Mouse (Mus musculus) ES-E14 (cell line): ENCODE results near the gene Gtf3c5. TPM values are rescaled to one million over a fixed set of nuclear protein-coding genes. Genes with fewer than 3 reads are reported as not detected.

Experiments used
- DNase-seq: peaks from one replicate; pipeline ENCODE4 v3.0.0-alpha.2; 2013; ENCODE audit warnings: low read depth, low spot score
- H3K27ac ChIP-seq: 2 replicates; pipeline ENCODE4 v1.5.1; 2012; ENCODE audit warnings: low read depth, mild to moderate bottlenecking, low read length, moderate library complexity, mixed read lengths; ENCODE audit not compliant: poor library complexity, insufficient read depth, severe bottlenecking
- H3K36me3 ChIP-seq: 2 replicates; pipeline ENCODE4 v1.6.1; 2012; ENCODE audit warnings: mild to moderate bottlenecking, low read length, moderate library complexity, mixed read lengths; ENCODE audit not compliant: control insufficient read depth, poor library complexity, insufficient read depth, severe bottlenecking
- H3K4me1 ChIP-seq, 2 experiments: fragments of 150-350 bp in 1 of 2; sonication (generic) in 1 of 2; 2 replicates each; pipeline ENCODE4 v1.6.1; 2012; ENCODE audit warnings: low read length in 2 of 2, mild to moderate bottlenecking in 1 of 2, mixed read lengths in 1 of 2; ENCODE audit not compliant: control insufficient read depth in 2 of 2, insufficient read depth in 2 of 2, poor library complexity in 1 of 2
- H3K4me3 ChIP-seq, 2 experiments: fragments of 150-350 bp in 1 of 2; sonication (generic) in 1 of 2; 2 replicates each; pipeline ENCODE4 v1.5.1; 2012; ENCODE audit warnings: low read length in 2 of 2, low read depth in 1 of 2, mild to moderate bottlenecking in 1 of 2, mixed read lengths in 1 of 2; ENCODE audit not compliant: insufficient read depth in 1 of 2, poor library complexity in 1 of 2, severe bottlenecking in 1 of 2
- H3K9ac ChIP-seq: 2 replicates; pipeline ENCODE4 v1.6.1; 2012; ENCODE audit warnings: low read depth, mild to moderate bottlenecking, low read length, mixed read lengths; ENCODE audit not compliant: poor library complexity, insufficient read depth, severe bottlenecking
- H3K9me3 ChIP-seq: fragments of 150-350 bp; sonication (generic); 2 replicates; pipeline ENCODE4 v1.6.1; 2012; ENCODE audit warnings: low read depth, mild to moderate bottlenecking, low read length; ENCODE audit not compliant: control insufficient read depth, insufficient read depth
- CHD2 ChIP-seq: IDR thresholded peaks from 2 replicates; pipeline ENCODE4 v1.6.1; 2014; ENCODE audit warnings: mild to moderate bottlenecking, low read depth, low read length, inconsistent platforms
- HCFC1 ChIP-seq: IDR thresholded peaks from 2 replicates; pipeline ENCODE4 v1.6.1; 2012; ENCODE audit warnings: low read length, inconsistent platforms, borderline replicate concordance; ENCODE audit not compliant: insufficient read depth
- MAFK ChIP-seq: IDR thresholded peaks from 2 replicates; pipeline ENCODE4 v1.6.1; 2014; ENCODE audit warnings: mild to moderate bottlenecking, low read depth, low read length, inconsistent platforms; ENCODE audit not compliant: insufficient read depth
- ZC3H11A ChIP-seq: IDR thresholded peaks from 2 replicates; pipeline ENCODE4 v1.6.1; 2012; ENCODE audit warnings: low read depth, mild to moderate bottlenecking, inconsistent platforms, low read length, borderline replicate concordance
- ZNF384 ChIP-seq: IDR thresholded peaks from 2 replicates; pipeline ENCODE4 v1.6.1; 2012; ENCODE audit warnings: low read depth, low read length, inconsistent platforms
- in situ Hi-C, 2 experiments: fragments of 600-800 bp; cut with MboI; formaldehyde crosslinking; loops; one replicate each; pipeline ENCODE4 v1.15.1; 2025; ENCODE audit warnings: low sequenced_read_pairs in 2 of 2, inconsistent platforms in 1 of 2; ENCODE audit not compliant: unreplicated experiment in 2 of 2
- total RNA-seq: library from RNA; depleted of rRNA; stranded (reverse); fragments of 300-350 nt; gene quantifications from 2 replicates; pipeline ENCODE4 v1.2.3, GENCODE M21; 2012

The Gtf3c5 gene
- total RNA-seq, 1 experiment = 20.0 TPM

- H3K27ac ChIP-seq = no peak overlapping the region
- peaks cover 2 to 15% of the 10 kb centered on the region in 2 experiments; a peak in 2 of 4 replicates for H3K4me1 ChIP-seq
- no peak overlapping the region for H3K9ac ChIP-seq
Observed at GRCm38 (mm10) chr2:28535650-28536049, 47.9 kb downstream of the Gtf3c5 start.

GRCm38 (mm10) chr2:28535263-28535540 lies 48.3 kb downstream of the Gtf3c5 start:
- Histone ChIP-seq H3K36me3 (no peaks in the 10 kb centered on the region), H3K9ac (no peak overlapping the region), H3K4me3 (no peak overlapping the region), H3K27ac (no peak overlapping the region), H3K4me1 (peaks cover 2 to 15% of the 10 kb centered on the region in 2 experiments; a peak in 2 of 4 replicates), H3K9me3 (no peaks in the 10 kb centered on the region)
- no peak for DNase-seq
- in situ Hi-C loops = no loop called here
- TF ChIP-seq ZNF384 (no peak), HCFC1 (no peak), CHD2 (no peak), ZC3H11A (no peak), MAFK (no peak)

More at GRCm38 (mm10) chr2:28535650-28536049, 47.9 kb downstream of the Gtf3c5 start:
- in situ Hi-C loops = no loop called here
- H3K9me3 ChIP-seq = no peaks in the 10 kb centered on the region
- no peaks in the 10 kb centered on the region for H3K36me3 ChIP-seq
- DNase-seq = no peak
- TF ChIP-seq MAFK = no peak
- no peak for TF ChIP-seq ZC3H11A
- TF ChIP-seq CHD2 = no peak
- TF ChIP-seq HCFC1 = no peak
- no peak for TF ChIP-seq ZNF384
- H3K4me3 ChIP-seq = no peak overlapping the region

- in situ Hi-C loops = no loop called here
- TF ChIP-seq CHD2 (no peak), ZNF384 (no peak), HCFC1 (no peak), MAFK (no peak), ZC3H11A (no peak)
- H3K9ac ChIP-seq = no peak overlapping the region
- no peaks in the 10 kb centered on the region for H3K36me3 ChIP-seq
- DNase-seq = no peak
- no peak overlapping the region for H3K4me3 ChIP-seq
- peaks cover 2 to 15% of the 10 kb centered on the region in 2 experiments; a peak in 2 of 4 replicates for H3K4me1 ChIP-seq
- no peak overlapping the region for H3K27ac ChIP-seq
- no peaks in the 10 kb centered on the region for H3K9me3 ChIP-seq
Observed at GRCm38 (mm10) chr2:28534436-28535262, 48.9 kb downstream of the Gtf3c5 start.

GRCm38 (mm10) chr2:28533901-28534435 lies 49.6 kb downstream of the Gtf3c5 start:
- H3K9ac ChIP-seq = no peak overlapping the region
- H3K4me3 ChIP-seq = peak overlapping the region in 1 of 2 experiments; percentile 75; a peak in 2 of 4 replicates
- TF ChIP-seq MAFK (no peak), CHD2 (no peak), HCFC1 (no peak), ZNF384 (no peak), ZC3H11A (no peak)
- H3K36me3 ChIP-seq = no peaks in the 10 kb centered on the region
- DNase-seq = no peak
- in situ Hi-C loops = no loop called here
- H3K9me3 ChIP-seq = no peaks in the 10 kb centered on the region
- H3K4me1 ChIP-seq = peaks cover 2 to 16% of the 10 kb centered on the region in 2 experiments; a peak in 2 of 4 replicates
- no peak overlapping the region for H3K27ac ChIP-seq
